Mouse (Mus musculus) midbrain, embryonic 15.5 days (tissue): Measurements from ENCODE around the gene Adig. TPM values are rescaled to one million over a fixed set of nuclear protein-coding genes. Genes with fewer than 3 reads are reported as not detected.

Source experiments
- ATAC-seq: fragments of 200-750 bp; cut with Nextera tagmentation; replicated peaks from 2 replicates; pipeline ENCODE4 v1.8.0; 2017; ENCODE audit warnings: moderate TSS enrichment
- H3K27ac ChIP-seq: fragments of 300-500 bp; sonication (generic); 2 replicates; pipeline ENCODE4 v1.5.1; 2015; ENCODE audit warnings: mild to moderate bottlenecking, inconsistent platforms
- H3K27me3 ChIP-seq: fragments of 300-500 bp; sonication (generic); replicated peaks from 2 replicates; pipeline ENCODE4 v1.6.1; 2015; ENCODE audit warnings: inconsistent platforms
- H3K36me3 ChIP-seq: fragments of 300-500 bp; sonication (generic); replicated peaks from 2 replicates; pipeline ENCODE4 v1.6.1; 2015; ENCODE audit warnings: inconsistent platforms
- H3K4me1 ChIP-seq: fragments of 300-500 bp; sonication (generic); 2 replicates; pipeline ENCODE4 v1.6.1; 2015; ENCODE audit warnings: inconsistent platforms
- H3K4me2 ChIP-seq: fragments of 300-500 bp; sonication (generic); 2 replicates; pipeline ENCODE4 v1.6.1; 2015; ENCODE audit warnings: inconsistent platforms, mild to moderate bottlenecking, moderate library complexity
- H3K4me3 ChIP-seq: fragments of 300-500 bp; sonication (generic); 2 replicates; pipeline ENCODE4 v1.5.1; 2015; ENCODE audit warnings: mild to moderate bottlenecking, inconsistent platforms
- H3K9ac ChIP-seq: fragments of 300-500 bp; sonication (generic); 2 replicates; pipeline ENCODE4 v1.6.1; 2015; ENCODE audit warnings: mild to moderate bottlenecking, inconsistent platforms
- H3K9me3 ChIP-seq: fragments of 300-500 bp; sonication (generic); 2 replicates; pipeline ENCODE4 v1.6.1; 2016; ENCODE audit warnings: inconsistent platforms
- WGBS: fragments of 180-500 bp; shearing (Covaris S2); methylation state at CpG from one replicate; pipeline ENCODE4 v1.1.7; 2015; ENCODE audit warnings: mixed read lengths; 5-methylcytosine and 5-hydroxymethylcytosine counted together
- polyA plus RNA-seq: library from polyadenylated mRNA; unstranded; fragments of >200 nt; fragmentation: Nextera tagmentation; extraction: Ambion mirVana; gene quantifications from 2 replicates; pipeline ENCODE4 v1.2.1, GENCODE M21; 2015

Adig gene
- not detected in 2 replicates for polyA plus RNA-seq

GRCm38 (mm10) chr2:158501836-158502812 lies at the start of gene Adig:
Gene Adig, plus strand, starts transcription at chr2:158502612.
- H3K9me3 ChIP-seq = no peaks in the 10 kb centered on the region
- no peak within 1 kb of the TSS for H3K27ac ChIP-seq
- no peaks in the 10 kb centered on the region for H3K4me1 ChIP-seq
- H3K4me2 ChIP-seq = no peak within 1 kb of the TSS
- H3K36me3 ChIP-seq = no peaks in the 10 kb centered on the region; the same call in 1 of the 2 replicates
- H3K9ac ChIP-seq = no peak within 1 kb of the TSS
- no peak for ATAC-seq
- H3K27me3 ChIP-seq = no peaks in the 10 kb centered on the region
- no peak within 1 kb of the TSS for H3K4me3 ChIP-seq
- 79% methylated on average over 11 of the region's 11 CpGs for WGBS

GRCm38 (mm10) chr2:158456451-158456850 lies 46.0 kb upstream of the Adig start:
- no peaks in the 10 kb centered on the region for H3K4me1 ChIP-seq
- no peak overlapping the region for H3K4me3 ChIP-seq
- no peaks in the 10 kb centered on the region for H3K27me3 ChIP-seq
- H3K36me3 ChIP-seq = peaks cover 37% of the 10 kb centered on the region; the same call in 1 of the 2 replicates
- no peak overlapping the region for H3K9ac ChIP-seq
- no peak overlapping the region for H3K4me2 ChIP-seq
- ATAC-seq = no peak
- WGBS = 91% methylated on average over 4 of the region's 4 CpGs
- no peak overlapping the region for H3K27ac ChIP-seq
- no peaks in the 10 kb centered on the region for H3K9me3 ChIP-seq

- no peak overlapping the region for H3K4me3 ChIP-seq
- peaks cover 38% of the 10 kb centered on the region; the same call in 1 of the 2 replicates for H3K36me3 ChIP-seq
- no peak overlapping the region for H3K9ac ChIP-seq
- H3K27ac ChIP-seq = no peak overlapping the region
- no peak for ATAC-seq
- H3K4me1 ChIP-seq = no peaks in the 10 kb centered on the region
- no peaks in the 10 kb centered on the region for H3K9me3 ChIP-seq
- no peaks in the 10 kb centered on the region for H3K27me3 ChIP-seq
- WGBS = 81% methylated on average over 1 of the region's 1 CpGs
- H3K4me2 ChIP-seq = no peak overlapping the region
Observed at GRCm38 (mm10) chr2:158457610-158458009, 44.8 kb upstream of the Adig start.

GRCm38 (mm10) chr2:158462450-158462849 lies 40.0 kb upstream of the Adig start:
- Histone ChIP-seq H3K36me3 (peaks cover 46% of the 10 kb centered on the region; the same call in 1 of the 2 replicates), H3K9ac (no peak overlapping the region), H3K4me3 (no peak overlapping the region), H3K9me3 (no peaks in the 10 kb centered on the region), H3K27me3 (no peaks in the 10 kb centered on the region), H3K4me2 (no peak overlapping the region), H3K4me1 (no peaks in the 10 kb centered on the region), H3K27ac (no peak overlapping the region)
- WGBS = 95% methylated on average over 1 of the region's 1 CpGs
- no peak for ATAC-seq

- no peaks in the 10 kb centered on the region for H3K4me1 ChIP-seq
- H3K9me3 ChIP-seq = no peaks in the 10 kb centered on the region
- ATAC-seq = no peak
- no peak overlapping the region for H3K9ac ChIP-seq
- H3K4me3 ChIP-seq = no peak overlapping the region
- WGBS = 97% methylated on average over 1 of the region's 1 CpGs
- H3K27me3 ChIP-seq = no peaks in the 10 kb centered on the region
- peaks cover 37% of the 10 kb centered on the region for H3K36me3 ChIP-seq
- no peak overlapping the region for H3K27ac ChIP-seq
- H3K4me2 ChIP-seq = no peak overlapping the region
Observed at GRCm38 (mm10) chr2:158474159-158474558, 28.3 kb upstream of the Adig start.

- H3K27me3 ChIP-seq = no peaks in the 10 kb centered on the region
- peaks cover 47% of the 10 kb centered on the region for H3K36me3 ChIP-seq
- H3K9ac ChIP-seq = no peak overlapping the region
- 78% methylated on average over 3 of the region's 3 CpGs for WGBS
- ATAC-seq = no peak
- H3K4me3 ChIP-seq = no peak overlapping the region
- H3K4me1 ChIP-seq = no peaks in the 10 kb centered on the region
- H3K4me2 ChIP-seq = no peak overlapping the region
- H3K27ac ChIP-seq = no peak overlapping the region
- no peaks in the 10 kb centered on the region for H3K9me3 ChIP-seq
Observed at GRCm38 (mm10) chr2:158477640-158478039, 24.8 kb upstream of the Adig start.

GRCm38 (mm10) chr2:158498457-158498856 lies 4.0 kb upstream of the Adig start:
- Histone ChIP-seq H3K9me3 (no peaks in the 10 kb centered on the region), H3K36me3 (peaks cover 16% of the 10 kb centered on the region), H3K4me1 (no peaks in the 10 kb centered on the region), H3K9ac (no peak overlapping the region), H3K27me3 (no peaks in the 10 kb centered on the region), H3K4me3 (no peak overlapping the region), H3K27ac (no peak overlapping the region), H3K4me2 (no peak overlapping the region)
- 90% methylated on average over 5 of the region's 5 CpGs for WGBS
- no peak for ATAC-seq

GRCm38 (mm10) chr2:158503226-158503625 lies 814 bp downstream of the Adig start:
- Histone ChIP-seq H3K36me3 (no peaks in the 10 kb centered on the region), H3K4me3 (no peak overlapping the region), H3K9ac (no peak overlapping the region), H3K4me1 (no peaks in the 10 kb centered on the region), H3K9me3 (no peaks in the 10 kb centered on the region), H3K27ac (no peak overlapping the region), H3K4me2 (no peak overlapping the region), H3K27me3 (no peaks in the 10 kb centered on the region)
- WGBS = 83% methylated on average over 7 of the region's 7 CpGs
- ATAC-seq = no peak

- WGBS = 83% methylated on average over 4 of the region's 4 CpGs
- H3K36me3 ChIP-seq = no peaks in the 10 kb centered on the region
- H3K9me3 ChIP-seq = no peaks in the 10 kb centered on the region
- no peak overlapping the region for H3K27ac ChIP-seq
- H3K27me3 ChIP-seq = no peaks in the 10 kb centered on the region
- no peak for ATAC-seq
- H3K9ac ChIP-seq = no peak overlapping the region
- H3K4me1 ChIP-seq = no peaks in the 10 kb centered on the region
- no peak overlapping the region for H3K4me2 ChIP-seq
- H3K4me3 ChIP-seq = no peak overlapping the region
Observed at GRCm38 (mm10) chr2:158503671-158504070, 1.3 kb downstream of the Adig start.

GRCm38 (mm10) chr2:158506475-158506874 lies 4.1 kb downstream of the Adig start:
- Histone ChIP-seq H3K9ac (no peak overlapping the region), H3K9me3 (no peaks in the 10 kb centered on the region), H3K27me3 (no peaks in the 10 kb centered on the region), H3K4me3 (no peak overlapping the region), H3K4me1 (no peaks in the 10 kb centered on the region), H3K36me3 (no peaks in the 10 kb centered on the region), H3K27ac (no peak overlapping the region), H3K4me2 (no peak overlapping the region)
- no peak for ATAC-seq
- WGBS = 80% methylated on average over 5 of the region's 5 CpGs

GRCm38 (mm10) chr2:158507046-158507445 lies 4.6 kb downstream of the Adig start:
- no peak overlapping the region for H3K27ac ChIP-seq
- H3K9ac ChIP-seq = no peak overlapping the region
- H3K4me3 ChIP-seq = no peak overlapping the region
- 95% methylated on average over 10 of the region's 10 CpGs for WGBS
- no peaks in the 10 kb centered on the region for H3K36me3 ChIP-seq
- no peak for ATAC-seq
- H3K4me1 ChIP-seq = no peaks in the 10 kb centered on the region
- H3K9me3 ChIP-seq = no peaks in the 10 kb centered on the region
- no peaks in the 10 kb centered on the region for H3K27me3 ChIP-seq
- H3K4me2 ChIP-seq = no peak overlapping the region

GRCm38 (mm10) chr2:158510665-158511064 lies 8.3 kb downstream of the Adig start:
- no peaks in the 10 kb centered on the region for H3K4me1 ChIP-seq
- H3K4me2 ChIP-seq = no peak overlapping the region
- no peak overlapping the region for H3K27ac ChIP-seq
- WGBS = 73% methylated on average over 6 of the region's 6 CpGs
- H3K27me3 ChIP-seq = no peaks in the 10 kb centered on the region
- no peak overlapping the region for H3K4me3 ChIP-seq
- no peaks in the 10 kb centered on the region for H3K36me3 ChIP-seq
- H3K9ac ChIP-seq = no peak overlapping the region
- no peak for ATAC-seq
- H3K9me3 ChIP-seq = no peaks in the 10 kb centered on the region

- Histone ChIP-seq H3K4me1 (no peaks in the 10 kb centered on the region), H3K27me3 (no peaks in the 10 kb centered on the region), H3K36me3 (no peaks in the 10 kb centered on the region), H3K4me3 (no peak within 1 kb of the TSS), H3K9ac (no peak within 1 kb of the TSS), H3K27ac (no peak within 1 kb of the TSS), H3K4me2 (no peak within 1 kb of the TSS), H3K9me3 (no peaks in the 10 kb centered on the region)
- WGBS = 85% methylated on average over 10 of the region's 10 CpGs
- no peak for ATAC-seq
Observed at GRCm38 (mm10) chr2:158512528-158512927, 10.1 kb downstream of the Adig start, which contains the start of gene Arhgap40. Gene Arhgap40, plus strand, starts transcription at chr2:158512796.
